Mouse (Mus musculus) forebrain, embryonic 12.5 days (tissue): ENCODE data around the gene Zfp710. TPM values are rescaled to one million over a fixed set of nuclear protein-coding genes. Genes with fewer than 3 reads are reported as not detected.
"Not testable (repeated sequence)": the region's sequence is repeated elsewhere in the genome, so short reads cannot be mapped to it uniquely, and the experiment has no call there.

Experiments
- ATAC-seq: fragments of 200-750 bp; cut with Nextera tagmentation; 2 replicates; pipeline ENCODE4 v1.8.0; 2017; ENCODE audit warnings: moderate TSS enrichment; ENCODE audit not compliant: low FRiP score
- H3K27ac ChIP-seq: fragments of 300-500 bp; sonication (generic); 2 replicates; pipeline ENCODE4 v1.5.1; 2016; ENCODE audit warnings: mild to moderate bottlenecking
- H3K27me3 ChIP-seq: fragments of 300-500 bp; sonication (generic); 2 replicates; pipeline ENCODE4 v1.6.1; 2016; ENCODE audit warnings: mild to moderate bottlenecking
- H3K36me3 ChIP-seq: fragments of 300-500 bp; sonication (generic); replicated peaks from 2 replicates; pipeline ENCODE4 v1.6.1; 2016; ENCODE audit warnings: mild to moderate bottlenecking
- H3K4me1 ChIP-seq: fragments of 300-500 bp; sonication (generic); 2 replicates; pipeline ENCODE4 v1.6.1; 2016
- H3K4me2 ChIP-seq: fragments of 300-500 bp; sonication (generic); 2 replicates; pipeline ENCODE4 v1.6.1; 2016; ENCODE audit warnings: mild to moderate bottlenecking, moderate library complexity
- H3K4me3 ChIP-seq: fragments of 300-500 bp; sonication (generic); replicated peaks from 2 replicates; pipeline ENCODE4 v1.5.1; 2016; ENCODE audit warnings: mild to moderate bottlenecking
- H3K9ac ChIP-seq: fragments of 300-500 bp; sonication (generic); 2 replicates; pipeline ENCODE4 v1.6.1; 2016; ENCODE audit warnings: mild to moderate bottlenecking
- H3K9me3 ChIP-seq: fragments of 300-500 bp; sonication (generic); 2 replicates; pipeline ENCODE4 v1.6.1; 2016
- WGBS: fragments of 180-500 bp; shearing (Covaris S2); methylation state at CpG from one replicate; pipeline ENCODE4 v1.1.7; 2016; 5-methylcytosine and 5-hydroxymethylcytosine counted together
- polyA plus RNA-seq: library from polyadenylated mRNA; unstranded; fragments of >200 nt; fragmentation: Nextera tagmentation; extraction: Ambion mirVana; gene quantifications from 2 replicates; pipeline ENCODE4 v1.2.1, GENCODE M21; 2016

The Zfp710 gene
- polyA plus RNA-seq, 1 experiment from 2014 or later, result 30.5 TPM

DNA sequence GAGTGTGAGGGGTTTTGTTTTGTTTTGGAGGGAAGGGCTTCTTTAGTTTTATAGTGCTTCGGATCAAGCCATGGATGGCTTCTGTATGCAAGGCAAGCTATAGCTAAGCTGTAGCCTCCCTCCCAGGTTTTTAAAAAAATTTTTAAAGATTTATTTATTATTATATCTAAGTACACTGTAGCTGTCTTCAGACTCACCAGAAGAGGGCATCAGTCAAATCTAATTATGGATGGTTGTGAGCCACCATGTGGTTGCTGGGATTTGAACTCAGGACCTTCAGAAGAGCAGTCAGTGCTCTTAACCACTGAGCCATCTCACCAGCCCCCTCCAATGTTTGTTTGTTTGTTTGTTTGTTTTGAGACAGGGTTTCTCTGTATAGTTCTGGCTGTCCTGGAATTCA lies 25.8 kb downstream of the Zfp710 start:
- H3K9ac ChIP-seq, ATAC-seq, H3K27me3 ChIP-seq, H3K4me3 ChIP-seq, H3K4me2 ChIP-seq, H3K27ac ChIP-seq, H3K36me3 ChIP-seq, H3K9me3 ChIP-seq: not testable (repeated sequence)
- H3K4me1 ChIP-seq, result peaks cover 39% of the 10 kb centered on the region
- WGBS, result 95% methylated on average over 1 of the region's 1 CpGs

DNA sequence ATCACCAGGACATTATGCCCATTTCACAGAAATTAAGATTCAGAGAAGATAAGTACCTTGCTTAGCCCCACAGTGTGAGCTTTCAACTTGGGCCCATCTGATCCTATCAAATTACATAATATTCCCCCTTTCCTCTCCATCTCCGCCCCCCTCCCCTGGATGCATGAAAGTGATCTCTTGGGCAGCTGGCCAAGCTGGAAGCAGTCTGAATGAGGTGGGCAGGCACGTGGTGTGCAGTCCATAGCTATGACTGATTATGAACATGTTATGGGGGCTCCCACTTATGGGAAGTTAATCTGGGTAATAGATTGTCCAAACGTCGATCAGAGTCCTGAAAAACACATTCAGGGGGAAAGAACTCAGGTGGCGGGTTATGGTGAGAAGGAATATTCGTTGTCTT lies 27.2 kb downstream of the Zfp710 start:
- Histone ChIP-seq H3K27me3 (no peaks in the 10 kb centered on the region), H3K27ac (no peak overlapping the region), H3K4me2 (no peak overlapping the region), H3K36me3 (peaks cover 8% of the 10 kb centered on the region; the same call in 1 of the 2 replicates), H3K9me3 (no peaks in the 10 kb centered on the region), H3K9ac (no peak overlapping the region), H3K4me3 (no peak overlapping the region), H3K4me1 (peaks cover 45% of the 10 kb centered on the region)
- no peak for ATAC-seq
- WGBS, result 77% methylated on average over 6 of the region's 6 CpGs

GRCm38 (mm10) chr7:80052261-80052660 lies 27.6 kb downstream of the Zfp710 start:
- no peak for ATAC-seq

GRCm38 (mm10) chr7:80053147-80053546 lies 28.5 kb downstream of the Zfp710 start:
- H3K4me2 ChIP-seq, result no peak overlapping the region
- H3K4me1 ChIP-seq, result peaks cover 52% of the 10 kb centered on the region
- no peak overlapping the region for H3K27ac ChIP-seq
- H3K9ac ChIP-seq, result no peak overlapping the region
- H3K27me3 ChIP-seq, result no peaks in the 10 kb centered on the region
- no peaks in the 10 kb centered on the region for H3K9me3 ChIP-seq
- ATAC-seq, result no peak
- H3K4me3 ChIP-seq, result no peak overlapping the region
- peaks cover 8% of the 10 kb centered on the region; the same call in 1 of the 2 replicates for H3K36me3 ChIP-seq
- WGBS, result 91% methylated on average over 9 of the region's 9 CpGs

More at GRCm38 (mm10) chr7:80052261-80052660, 27.6 kb downstream of the Zfp710 start:
- peaks cover 8% of the 10 kb centered on the region; the same call in 1 of the 2 replicates for H3K36me3 ChIP-seq
- no peaks in the 10 kb centered on the region for H3K27me3 ChIP-seq
- no peak overlapping the region for H3K4me3 ChIP-seq
- 73% methylated on average over 11 of the region's 11 CpGs for WGBS
- no peak overlapping the region for H3K4me2 ChIP-seq
- no peak overlapping the region for H3K27ac ChIP-seq
- H3K4me1 ChIP-seq, result peaks cover 49% of the 10 kb centered on the region
- H3K9ac ChIP-seq, result no peak overlapping the region
- H3K9me3 ChIP-seq, result no peaks in the 10 kb centered on the region

DNA sequence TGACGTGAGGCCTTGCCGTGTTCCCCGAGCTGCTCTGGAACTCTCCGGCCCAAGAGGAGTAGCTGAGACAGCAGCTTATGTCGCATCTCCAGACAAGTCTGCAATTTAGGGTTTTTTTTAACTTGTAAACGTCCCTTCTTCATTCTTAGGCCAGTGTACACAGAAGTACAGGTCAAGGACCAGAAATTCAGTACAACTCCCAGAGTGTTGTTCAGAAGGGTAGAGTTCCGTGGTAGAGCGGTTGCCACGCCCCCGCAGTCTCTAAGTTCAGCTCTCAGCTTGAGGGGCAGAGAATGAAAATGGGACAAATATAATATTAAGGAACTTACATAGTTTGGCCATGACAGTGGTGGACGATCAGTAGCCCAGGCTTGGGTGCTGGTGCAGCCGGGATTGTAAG lies 31.2 kb downstream of the Zfp710 start:
- Histone ChIP-seq H3K27me3 (no peaks in the 10 kb centered on the region), H3K9ac (no peak overlapping the region), H3K4me1 (peaks cover 57% of the 10 kb centered on the region), H3K4me2 (no peak overlapping the region), H3K9me3 (no peaks in the 10 kb centered on the region), H3K27ac (no peak overlapping the region), H3K36me3 (peaks cover 8% of the 10 kb centered on the region; the same call in 1 of the 2 replicates), H3K4me3 (no peak overlapping the region)
- no peak for ATAC-seq
- WGBS, result 86% methylated on average over 12 of the region's 12 CpGs

- H3K9ac ChIP-seq, result peak overlapping the region; percentile 21; the same call in 1 of the 2 replicates
- peak overlapping the region; percentile 5; the same call in 1 of the 2 replicates for H3K4me2 ChIP-seq
- peaks cover 8% of the 10 kb centered on the region; the same call in 1 of the 2 replicates for H3K36me3 ChIP-seq
- H3K4me3 ChIP-seq, result no peak overlapping the region
- 68% methylated on average over 4 of the region's 4 CpGs for WGBS
- H3K9me3 ChIP-seq, result no peaks in the 10 kb centered on the region
- H3K27ac ChIP-seq, result peak overlapping the region; percentile 80
- H3K4me1 ChIP-seq, result peaks cover 59% of the 10 kb centered on the region
- ATAC-seq, result no peak
- no peaks in the 10 kb centered on the region for H3K27me3 ChIP-seq
Measured at GRCm38 (mm10) chr7:80057002-80057691, 32.5 kb downstream of the Zfp710 start.

- H3K4me1 ChIP-seq, result peaks cover 61% of the 10 kb centered on the region
- WGBS, result 25% methylated on average over 14 of the region's 14 CpGs
- H3K9me3 ChIP-seq, result no peaks in the 10 kb centered on the region
- no peaks in the 10 kb centered on the region for H3K27me3 ChIP-seq
- peak; percentile 37; the same call in 1 of the 2 replicates for ATAC-seq
- peaks cover 8% of the 10 kb centered on the region; the same call in 1 of the 2 replicates for H3K36me3 ChIP-seq
- H3K4me2 ChIP-seq, result peak overlapping the region; percentile 5; the same call in 1 of the 2 replicates
- peak overlapping the region; percentile 8; the same call in 1 of the 2 replicates for H3K9ac ChIP-seq
- peak overlapping the region; percentile 80 for H3K27ac ChIP-seq
- H3K4me3 ChIP-seq, result no peak overlapping the region
Measured at GRCm38 (mm10) chr7:80057781-80058180, 33.2 kb downstream of the Zfp710 start.

DNA sequence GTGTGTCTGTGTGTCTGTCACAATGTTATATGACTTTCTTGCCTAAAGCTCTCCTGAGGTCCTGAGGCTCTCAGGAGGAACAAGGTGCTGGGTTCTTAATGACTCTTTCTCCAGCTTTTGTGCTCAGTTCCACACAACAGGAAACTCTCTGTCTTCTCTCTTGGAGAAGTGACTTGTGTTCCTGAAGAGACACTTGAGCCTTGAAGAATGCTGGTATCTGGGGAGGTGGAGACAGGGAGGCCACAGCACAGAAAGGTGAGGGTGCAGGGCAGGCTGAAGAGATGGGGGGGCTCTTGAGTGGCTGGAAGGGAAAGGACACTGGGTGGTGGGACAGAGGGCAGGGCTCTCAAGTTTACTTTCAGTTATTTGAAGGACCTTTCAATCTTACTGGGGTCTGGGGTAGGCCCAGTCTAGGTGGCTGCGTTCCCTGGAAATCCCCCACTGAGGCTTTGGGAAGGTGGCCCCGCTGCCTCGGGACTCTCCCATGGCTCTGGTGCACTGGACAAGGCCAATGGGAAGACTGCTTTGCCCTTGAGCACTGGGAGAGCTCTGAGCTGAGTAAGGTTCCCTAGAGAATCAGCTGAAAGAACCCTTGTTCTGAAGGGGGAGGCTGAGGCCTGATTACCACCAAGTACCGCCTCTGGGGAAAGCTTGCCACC lies 33.9 kb downstream of the Zfp710 start:
- no peaks in the 10 kb centered on the region for H3K9me3 ChIP-seq
- 85% methylated on average over 4 of the region's 4 CpGs for WGBS
- no peak for ATAC-seq
- H3K27ac ChIP-seq, result peak overlapping the region; percentile 80
- H3K4me2 ChIP-seq, result no peak overlapping the region
- peaks cover 69% of the 10 kb centered on the region for H3K4me1 ChIP-seq
- no peak overlapping the region for H3K4me3 ChIP-seq
- no peaks in the 10 kb centered on the region for H3K27me3 ChIP-seq
- H3K36me3 ChIP-seq, result 0 out of 2 replicates have a peak, but pooled peaks cover under 1% of the 10 kb centered on the region
- H3K9ac ChIP-seq, result no peak overlapping the region

DNA sequence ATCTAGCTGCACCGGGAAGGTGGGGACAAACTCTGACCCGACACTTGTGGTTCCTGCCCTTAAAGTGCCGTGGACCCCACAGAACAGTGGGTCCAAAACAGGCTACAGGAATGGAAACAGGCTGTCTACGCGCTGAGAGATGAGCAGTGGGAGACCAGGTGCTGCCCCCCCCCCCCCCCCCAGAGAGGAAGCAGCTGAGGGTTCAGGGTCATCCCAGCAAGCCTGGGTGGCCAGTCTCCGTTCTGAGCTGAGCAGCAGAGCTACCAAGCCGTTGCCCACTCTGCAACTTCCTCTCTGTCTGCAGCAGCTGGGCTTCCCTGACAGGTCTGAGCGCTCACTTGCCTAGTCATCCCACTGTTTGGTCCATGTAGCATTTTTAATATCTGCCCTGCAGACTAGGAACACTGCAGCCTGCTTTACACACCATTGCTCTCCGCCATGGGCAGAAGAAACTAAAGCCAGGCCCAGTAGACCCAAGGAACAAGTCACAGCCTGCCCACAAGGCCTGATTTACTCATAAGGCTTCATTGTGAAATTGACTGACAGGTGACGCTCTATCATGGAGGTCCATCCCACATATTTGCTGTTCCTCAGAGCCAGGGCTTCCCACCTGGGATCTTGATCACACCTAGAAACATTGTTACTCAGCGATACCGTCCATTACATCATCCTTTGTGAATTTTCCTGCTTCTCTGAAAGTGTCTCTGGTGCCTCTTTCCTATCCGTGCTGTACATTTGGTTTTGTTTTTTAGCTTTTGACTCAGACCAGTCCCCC lies 34.6 kb downstream of the Zfp710 start:
- H3K27me3 ChIP-seq, result no peaks in the 10 kb centered on the region
- H3K9me3 ChIP-seq, result no peaks in the 10 kb centered on the region
- H3K9ac ChIP-seq, result no peak overlapping the region
- peaks cover 75% of the 10 kb centered on the region for H3K4me1 ChIP-seq
- H3K27ac ChIP-seq, result peak overlapping the region; percentile 80; the same call in 1 of the 2 replicates
- H3K4me2 ChIP-seq, result no peak overlapping the region
- H3K4me3 ChIP-seq, result no peak overlapping the region
- WGBS, result 81% methylated on average over 13 of the region's 13 CpGs
- no peaks in the 10 kb centered on the region for H3K36me3 ChIP-seq
- ATAC-seq, result no peak

DNA sequence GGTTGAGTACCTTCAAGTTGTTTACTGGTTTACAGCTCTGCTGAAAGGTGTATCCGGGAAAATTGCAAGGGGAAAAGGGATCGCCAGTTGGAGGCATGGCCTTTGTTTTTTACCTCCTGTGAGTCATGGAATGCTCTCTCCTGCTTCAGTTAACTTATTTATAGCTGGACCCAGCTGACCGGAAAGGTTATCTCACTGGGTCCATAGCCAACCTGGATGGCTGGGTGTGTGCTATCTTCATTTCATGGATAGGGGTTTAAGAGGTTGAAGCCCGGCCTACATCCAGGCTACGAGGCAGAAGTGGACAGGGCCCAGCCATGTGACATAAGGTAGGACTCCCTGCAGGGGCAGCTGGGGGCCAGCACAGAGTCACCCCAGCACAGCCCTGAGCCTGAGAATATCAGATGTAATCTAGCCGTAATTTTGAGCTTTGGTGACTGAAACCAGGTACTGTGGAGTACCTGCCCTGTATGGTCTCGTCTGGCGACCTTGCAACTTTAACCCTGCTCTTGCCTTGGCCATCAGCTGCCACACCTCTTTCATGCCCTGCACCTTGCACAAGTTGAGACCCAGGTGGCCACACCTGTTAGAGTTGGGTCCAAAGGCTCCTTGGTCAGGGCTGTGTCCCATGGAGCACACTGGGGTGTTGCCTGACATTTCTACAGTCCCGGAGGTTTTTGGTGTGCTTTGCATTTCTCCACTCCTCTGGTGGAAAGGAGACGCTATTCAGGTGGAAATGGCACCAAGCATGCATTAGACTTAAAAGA lies 35.6 kb downstream of the Zfp710 start:
- WGBS, result 87% methylated on average over 10 of the region's 10 CpGs
- H3K27me3 ChIP-seq, result no peaks in the 10 kb centered on the region
- H3K4me2 ChIP-seq, result no peak overlapping the region
- no peak overlapping the region for H3K4me3 ChIP-seq
- no peak overlapping the region for H3K27ac ChIP-seq
- no peaks in the 10 kb centered on the region for H3K9me3 ChIP-seq
- no peaks in the 10 kb centered on the region for H3K36me3 ChIP-seq
- no peak for ATAC-seq
- H3K9ac ChIP-seq, result no peak overlapping the region
- H3K4me1 ChIP-seq, result peaks cover 76% of the 10 kb centered on the region

GRCm38 (mm10) chr7:80062083-80062826 lies 37.6 kb downstream of the Zfp710 start:
- WGBS, result 89% methylated on average over 17 of the region's 17 CpGs

More at GRCm38 (mm10) chr7:80062083-80062826, 37.6 kb downstream of the Zfp710 start:
- Histone ChIP-seq H3K27ac (no peak overlapping the region), H3K4me2 (no peak overlapping the region), H3K27me3 (no peaks in the 10 kb centered on the region), H3K9me3 (no peaks in the 10 kb centered on the region), H3K36me3 (no peaks in the 10 kb centered on the region), H3K4me1 (peaks cover 64% of the 10 kb centered on the region), H3K4me3 (no peak overlapping the region), H3K9ac (no peak overlapping the region)
- ATAC-seq, result no peak
